Mouse (Mus musculus) urinary bladder, postnatal 4 days (tissue): Measurements from ENCODE around the gene Carmil3.

Experiments
- DNase-seq, 2 experiments: peaks; one replicate each; pipeline ENCODE4 v3.0.0; 2021 to 2022; ENCODE audit warnings: low spot score in 2 of 2

Carmil3 gene

GRCm38 (mm10) chr14:55495509-55496240, 5.2 kb downstream of the Carmil3 start:
- DNase-seq = no peak

GRCm38 (mm10) chr14:55496761-55497448, 6.5 kb downstream of the Carmil3 start:
- DNase-seq = no peak

GRCm38 (mm10) chr14:55497449-55497821, 7.0 kb downstream of the Carmil3 start:
- peak; percentile 81 to 90 for DNase-seq

GRCm38 (mm10) chr14:55505612-55506011, 15.2 kb downstream of the Carmil3 start:
- no peak for DNase-seq

GRCm38 (mm10) chr14:55507801-55508200, 17.4 kb downstream of the Carmil3 start:
- DNase-seq = no peak

- no peak for DNase-seq
These were observed 19.1 kb downstream of the Carmil3 start for GRCm38 (mm10) chr14:55509540-55509939.

- no peak for DNase-seq
These were observed 19.8 kb downstream of the Carmil3 start, which contains the start of gene Cpne6 for GRCm38 (mm10) chr14:55510125-55510731. Gene Cpne6 (plus strand): TSS chr14:55510445.

- no peak for DNase-seq
These were observed 20.6 kb downstream of the Carmil3 start for GRCm38 (mm10) chr14:55511037-55511436.

- no peak for DNase-seq
These were observed 23.5 kb downstream of the Carmil3 start for GRCm38 (mm10) chr14:55513927-55514326.

GRCm38 (mm10) chr14:55515846-55516245, 25.4 kb downstream of the Carmil3 start:
- no peak for DNase-seq

GRCm38 (mm10) chr14:55518897-55519296, 28.4 kb downstream of the Carmil3 start:
- DNase-seq = no peak

- DNase-seq = no peak
These were observed 29.2 kb downstream of the Carmil3 start for GRCm38 (mm10) chr14:55519604-55520003.

GRCm38 (mm10) chr14:55520451-55521361, 30.3 kb downstream of the Carmil3 start:
- no peak for DNase-seq

- DNase-seq = no peak
These were observed 33.6 kb downstream of the Carmil3 start for GRCm38 (mm10) chr14:55524062-55524461.

GRCm38 (mm10) chr14:55524785-55525184, 34.3 kb downstream of the Carmil3 start, which contains the start of gene Nrl:
Gene Nrl (minus strand): TSS chr14:55524981.
- no peak for DNase-seq

GRCm38 (mm10) chr14:55526674-55527073, 36.2 kb downstream of the Carmil3 start:
- DNase-seq = no peak

GRCm38 (mm10) chr14:55527940-55528339, 37.5 kb downstream of the Carmil3 start:
- DNase-seq = no peak

- no peak for DNase-seq
These were observed 45.8 kb downstream of the Carmil3 start for GRCm38 (mm10) chr14:55536116-55536745.

GRCm38 (mm10) chr14:55540067-55540786, 49.8 kb downstream of the Carmil3 start, which contains the start of gene Pck2:
Gene Pck2 (plus strand): TSS chr14:55540266.
- DNase-seq = peak; percentile 89

GRCm38 (mm10) chr14:55540787-55541321, 50.4 kb downstream of the Carmil3 start:
- peak; percentile 78 to 88 for DNase-seq
